Comparison of ENCODE assay signal across 22 mouse cellular contexts in genomic region chr7:19462443-19462842, GRCm38 (mm10). TPM values are rescaled to one million over a fixed set of nuclear protein-coding genes. Genes with fewer than 3 reads are reported as not detected.
A peak's percentile ranks its signal among the peaks of the same experiment; 100 is the strongest.
DNase-seq lines count a peak whose midpoint lies in the region; ATAC-seq and TF ChIP-seq lines count a peak whose summit lies in the region.
"Had no signal": no experiment of that assay in that cellular context is flagged by ENCODE, and none has a peak within 500 bp of the region (broad histone marks: within the 10 kb centered on the region; RNA-seq: fewer than 3 reads in every experiment).

No protein-coding gene starts in this region.

- no peaks in the 10 kb centered on the region for H3K9me3 ChIP-seq in heart, embryonic 14.5 days (ENCODE audit: control insufficient read depth, low read length)
- no peaks in the 10 kb centered on the region for H3K9me3 ChIP-seq in E14TG2a.4 (ENCODE audit: low read length)
- H3K9me3 ChIP-seq in embryonic facial prominence, embryonic 10.5 days = no peaks in the 10 kb centered on the region
- H3K9me3 ChIP-seq: embryonic facial prominence, embryonic 15.5 days; G1E; liver, embryonic 15.5 days; midbrain, embryonic 10.5 days had no signal

- H3K79me2 ChIP-seq in liver, adult 2 months (ENCODE audit: control insufficient read depth, insufficient read depth, low read length) = peaks cover 12% of the 10 kb centered on the region

- 0 out of 4 replicates have a peak overlapping the region, but pooled peaks of 1 of the 2 experiments have one; percentile 12 for H3K27ac ChIP-seq in heart, embryonic 14.5 days (replicated peaks in 1 of 2; ENCODE audit: control insufficient read depth in 1 of 2, insufficient read depth in 1 of 2, low read depth in 2 of 2, low read length in 2 of 2)
- H3K27ac ChIP-seq in liver, adult 2 months (replicated peaks; ENCODE audit: insufficient read depth, low read depth, low read length) = peak overlapping the region; percentile 30
- peak overlapping the region; percentile 71; the same call in 1 of the 2 replicates for H3K27ac ChIP-seq in embryonic facial prominence, embryonic 10.5 days (replicated peaks)
- H3K27ac ChIP-seq: embryonic facial prominence, embryonic 15.5 days; gastrocnemius, adult 2 months; liver, embryonic 15.5 days; midbrain, embryonic 10.5 days; stomach, postnatal 0 days had no signal

- DNase-seq in heart, postnatal 4 days = no peak
- no peak for DNase-seq in liver, adult 2 months (ENCODE audit: extremely low read depth, low read depth, low spot score)
- no peak for DNase-seq in liver
- no peak for DNase-seq in embryonic facial prominence, embryonic 10.5 days (ENCODE audit: low spot score)
- no peak for DNase-seq in Muller cell, postnatal 12 days (ENCODE audit: inconsistent ontology term)
- no peak for DNase-seq in neural tube, embryonic 10.5 days (ENCODE audit: extremely low spot score, low spot score)
- DNase-seq: cerebellum, adult 11-12 months; cerebellum, postnatal 14 days; embryo, embryonic 11 days; gastrocnemius, adult 2 months; left cerebral cortex, postnatal 4 days; lung, postnatal 36 days; retina, postnatal 1 day had no signal

- ATAC-seq in heart, embryonic 14.5 days (ENCODE audit: insufficient number of reproducible peaks, insufficient read depth, low FRiP score, low read depth) = no peak

- TF ChIP-seq POLR2A in liver, adult 2 months (IDR thresholded peaks at IDR 0.05; ENCODE audit: extremely low read depth, insufficient read depth, low read length) = no peak

- peaks cover 13% of the 10 kb centered on the region; the same call in 1 of the 2 replicates for H3K27me3 ChIP-seq in heart, embryonic 14.5 days (ENCODE audit: control insufficient read depth, insufficient read depth, low read length)
- H3K27me3 ChIP-seq in liver, adult 2 months (ENCODE audit: control insufficient read depth, insufficient read depth, low read length) = no peaks in the 10 kb centered on the region
- H3K27me3 ChIP-seq in E14TG2a.4 (ENCODE audit: insufficient read depth, low read length) = peaks cover 29% of the 10 kb centered on the region
- peaks cover 39% of the 10 kb centered on the region for H3K27me3 ChIP-seq in embryonic facial prominence, embryonic 10.5 days (replicated peaks; ENCODE audit: low read depth, poor library complexity, severe bottlenecking)

- TF ChIP-seq CTCF in liver, adult 2 months (IDR thresholded peaks at IDR 0.05; ENCODE audit: low read depth, low read length) = no peak
- no peak for TF ChIP-seq CTCF in E14TG2a.4 (conservative IDR thresholded peaks at IDR 0.05; ENCODE audit: low read length)

- WGBS in heart, embryonic 14.5 days = 53% methylated on average over 4 of the region's 4 CpGs
- WGBS in liver, adult 2 months = 81% methylated on average over 4 of the region's 4 CpGs
- 60% methylated on average over 4 of the region's 4 CpGs for WGBS in embryonic facial prominence, embryonic 10.5 days

- 0 out of 2 replicates have a peak overlapping the region, but pooled peaks have one; percentile 51 for H3K4me2 ChIP-seq in heart, embryonic 14.5 days (ENCODE audit: low read length)
- H3K4me2 ChIP-seq: embryonic facial prominence, embryonic 15.5 days; liver, embryonic 15.5 days had no signal

- H3K4me3 ChIP-seq in heart, embryonic 14.5 days (ENCODE audit: control insufficient read depth in 1 of 2, insufficient read depth in 1 of 2, low read depth in 1 of 2, low read length in 2 of 2) = 0 out of 4 replicates have a peak overlapping the region, but pooled peaks of 1 of the 2 experiments have one; percentile 20
- no peak overlapping the region for H3K4me3 ChIP-seq in liver, adult 2 months (ENCODE audit: insufficient read depth, low read depth, low read length)
- H3K4me3 ChIP-seq in E14TG2a.4 (replicated peaks; ENCODE audit: low read length) = peak overlapping the region; percentile 27
- H3K4me3 ChIP-seq in embryonic facial prominence, embryonic 10.5 days = peak overlapping the region; percentile 44; the same call in 1 of the 2 replicates

- no peak overlapping the region for H3K9ac ChIP-seq in heart, embryonic 14.5 days (ENCODE audit: low read length)
- no peak overlapping the region for H3K9ac ChIP-seq in liver, adult 2 months (ENCODE audit: low read depth, low read length)
- H3K9ac ChIP-seq: embryonic facial prominence, embryonic 15.5 days; liver, embryonic 15.5 days had no signal

- peaks cover 14 to 21% of the 10 kb centered on the region in 2 experiments for H3K4me1 ChIP-seq in heart, embryonic 14.5 days (ENCODE audit: control insufficient read depth in 2 of 2, insufficient read depth in 2 of 2, low read length in 2 of 2)
- peaks cover 6% of the 10 kb centered on the region for H3K4me1 ChIP-seq in liver, adult 2 months (ENCODE audit: control insufficient read depth, insufficient read depth, low read length)
- peaks cover 76% of the 10 kb centered on the region for H3K4me1 ChIP-seq in E14TG2a.4 (replicated peaks; ENCODE audit: low read depth, low read length)
- peaks cover 51% of the 10 kb centered on the region for H3K4me1 ChIP-seq in embryonic facial prominence, embryonic 10.5 days

- H3K36me3 ChIP-seq in heart, embryonic 14.5 days (ENCODE audit: control insufficient read depth, insufficient read depth, low read length) = no peaks in the 10 kb centered on the region
- H3K36me3 ChIP-seq in liver, adult 2 months (ENCODE audit: control insufficient read depth, insufficient read depth, low read length) = no peaks in the 10 kb centered on the region
- H3K36me3 ChIP-seq in E14TG2a.4 (ENCODE audit: insufficient read depth, low read length) = no peaks in the 10 kb centered on the region
- no peaks in the 10 kb centered on the region for H3K36me3 ChIP-seq in embryonic facial prominence, embryonic 10.5 days (replicated peaks)
- H3K36me3 ChIP-seq: embryonic facial prominence, embryonic 15.5 days; G1E; liver, embryonic 15.5 days; midbrain, embryonic 10.5 days had no signal

RNA-seq across cellular contexts. Expression of gene Exoc3l2, which starts 0.7 kb away (rescaled TPM):
- 1.3 and 1.8 TPM in 2 replicates for polyA plus RNA-seq in heart, embryonic 14.5 days (2014; fragmentation: Nextera tagmentation; extraction: Ambion mirVana)
- 1 to 10 TPM in 1 of 2 experiments, under 1 TPM in 1; 0.93 to 1.1 TPM for total RNA-seq in heart, postnatal 4 days (2021)
- 2.1 and 2.2 TPM in 2 replicates for total RNA-seq in liver, adult 2 months (2014; rRNA removed)
- polyA plus RNA-seq in liver, adult 2 months (2012; rRNA removed) = 5.1 and 5.8 TPM in 2 replicates
- 1.2 and 1.3 TPM in 2 replicates for polyA plus RNA-seq in embryonic facial prominence, embryonic 10.5 days (2016; fragmentation: Nextera tagmentation; extraction: Ambion mirVana)
- total RNA-seq: G1E had no signal

RNA-seq across cellular contexts. Expression of gene Mark4, which starts 3.8 kb away (rescaled TPM):
- polyA plus RNA-seq in heart, embryonic 14.5 days (2014; fragmentation: Nextera tagmentation; extraction: Ambion mirVana) = 9.3 and 10.5 TPM in 2 replicates
- 10 to 100 TPM; 28.8 to 30.3 TPM for total RNA-seq in heart, postnatal 4 days (2021)
- total RNA-seq in liver, adult 2 months (2014; rRNA removed) = 1.8 and 2.8 TPM in 2 replicates
- polyA plus RNA-seq in liver, adult 2 months (2012; rRNA removed) = 4.9 and 6.4 TPM in 2 replicates
- 7.1 and 8.0 TPM in 2 replicates for polyA plus RNA-seq in embryonic facial prominence, embryonic 10.5 days (2016; fragmentation: Nextera tagmentation; extraction: Ambion mirVana)

RNA-seq across cellular contexts. Expression of gene Bloc1s3, which starts 45.7 kb away (rescaled TPM):
- 1.4 and 1.7 TPM in 2 replicates for polyA plus RNA-seq in heart, embryonic 14.5 days (2014; fragmentation: Nextera tagmentation; extraction: Ambion mirVana)
- total RNA-seq in heart, postnatal 4 days (2021) = 1 to 10 TPM; 2.0 to 2.5 TPM
- total RNA-seq in liver, adult 2 months (2014; rRNA removed) = 2.8 and 3.9 TPM in 2 replicates
- 6.2 and 7.3 TPM in 2 replicates for polyA plus RNA-seq in liver, adult 2 months (2012; rRNA removed)
- 1.9 TPM in 2 replicates for polyA plus RNA-seq in embryonic facial prominence, embryonic 10.5 days (2016; fragmentation: Nextera tagmentation; extraction: Ambion mirVana)

RNA-seq across cellular contexts. Expression of gene Trappc6a, which starts 45.8 kb away (rescaled TPM):
- 87.3 and 92.9 TPM in 2 replicates for polyA plus RNA-seq in heart, embryonic 14.5 days (2014; fragmentation: Nextera tagmentation; extraction: Ambion mirVana)
- 10 to 100 TPM; 45.8 to 46.8 TPM for total RNA-seq in heart, postnatal 4 days (2021)
- total RNA-seq in liver, adult 2 months (2014; rRNA removed) = 19.9 and 25.5 TPM in 2 replicates
- 58.0 and 58.2 TPM in 2 replicates for polyA plus RNA-seq in liver, adult 2 months (2012; rRNA removed)
- polyA plus RNA-seq in embryonic facial prominence, embryonic 10.5 days (2016; fragmentation: Nextera tagmentation; extraction: Ambion mirVana) = 72.6 and 73.9 TPM in 2 replicates

RNA-seq across cellular contexts. Expression of gene Nkpd1, which starts 55.2 kb away (rescaled TPM):
- polyA plus RNA-seq in heart, embryonic 14.5 days (2014; fragmentation: Nextera tagmentation; extraction: Ambion mirVana) = not detected in 2 replicates
- not detected for total RNA-seq in heart, postnatal 4 days (2021)
- total RNA-seq in liver, adult 2 months (2014; rRNA removed) = not detected in 2 replicates
- polyA plus RNA-seq in liver, adult 2 months (2012; rRNA removed) = not detected in 2 replicates
- polyA plus RNA-seq in embryonic facial prominence, embryonic 10.5 days (2016; fragmentation: Nextera tagmentation; extraction: Ambion mirVana) = 0.17 and 0.19 TPM in 2 replicates
- total RNA-seq: adrenal gland, postnatal 25 days; gastrocnemius, adult 2 months; granulocyte monocyte progenitor cell, adult 5-6 weeks had no signal
- polyA plus RNA-seq: liver, embryonic 15.5 days had no signal
